Mouse (Mus musculus): Measurements from ENCODE around the gene Efemp2. TPM values are rescaled to one million over a fixed set of nuclear protein-coding genes. Genes with fewer than 3 reads are reported as not detected.

The Efemp2 gene
- polyA plus RNA-seq, 1 experiment from 2014 or later = 38.9 TPM

DNA sequence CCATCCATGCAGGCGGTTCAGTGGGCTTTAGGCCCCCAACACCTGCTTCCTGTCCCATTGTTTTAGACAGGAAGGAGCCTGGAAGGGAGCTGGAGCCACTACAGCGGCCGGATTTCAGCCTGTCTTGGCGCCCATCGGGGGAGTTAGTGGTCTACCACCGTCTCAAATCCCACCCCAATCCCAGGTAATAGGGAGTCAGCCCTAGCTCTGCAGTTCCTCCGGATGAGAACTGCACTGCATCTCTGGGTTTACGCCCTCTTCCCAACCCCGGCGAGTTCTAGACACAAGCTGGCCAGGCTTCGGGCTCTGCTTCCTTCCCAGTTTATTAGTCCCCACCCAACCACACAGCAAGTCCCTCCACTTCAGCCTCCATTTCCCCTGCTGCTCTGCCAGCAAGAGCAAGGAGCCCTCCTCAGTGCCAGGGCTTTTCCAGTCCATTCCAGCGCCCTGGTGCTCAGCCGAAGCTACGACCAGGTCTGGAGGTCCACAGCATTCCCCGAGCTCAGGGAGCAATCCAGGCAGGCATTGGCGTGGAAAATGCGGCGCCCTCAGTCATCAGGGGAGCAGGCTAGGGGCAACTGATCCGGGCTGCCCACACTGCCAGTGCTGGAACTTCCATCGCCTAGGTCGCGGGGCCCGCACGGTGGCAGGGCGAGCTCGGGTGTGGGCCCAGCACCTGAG is 17.4 kb upstream of the Efemp2 start:
- WGBS = 6% methylated on average over 26 of the region's 26 CpGs
- peaks cover 4% of the 10 kb centered on the region for H3K27me3 ChIP-seq
- H3K9ac ChIP-seq = peak overlapping the region; percentile 89
- H3K27ac ChIP-seq (replicated peaks) = peak overlapping the region; percentile 97
- no peaks in the 10 kb centered on the region for H3K9me3 ChIP-seq
- peak overlapping the region; percentile 84 for H3K4me2 ChIP-seq
- ATAC-seq (ENCODE audit: low FRiP score, low read depth) = no peak; the same call in 1 of the 2 replicates
- peak overlapping the region; percentile 81 for H3K4me3 ChIP-seq
- peaks cover 45% of the 10 kb centered on the region for H3K4me1 ChIP-seq (replicated peaks)
- H3K36me3 ChIP-seq = no peaks in the 10 kb centered on the region

DNA sequence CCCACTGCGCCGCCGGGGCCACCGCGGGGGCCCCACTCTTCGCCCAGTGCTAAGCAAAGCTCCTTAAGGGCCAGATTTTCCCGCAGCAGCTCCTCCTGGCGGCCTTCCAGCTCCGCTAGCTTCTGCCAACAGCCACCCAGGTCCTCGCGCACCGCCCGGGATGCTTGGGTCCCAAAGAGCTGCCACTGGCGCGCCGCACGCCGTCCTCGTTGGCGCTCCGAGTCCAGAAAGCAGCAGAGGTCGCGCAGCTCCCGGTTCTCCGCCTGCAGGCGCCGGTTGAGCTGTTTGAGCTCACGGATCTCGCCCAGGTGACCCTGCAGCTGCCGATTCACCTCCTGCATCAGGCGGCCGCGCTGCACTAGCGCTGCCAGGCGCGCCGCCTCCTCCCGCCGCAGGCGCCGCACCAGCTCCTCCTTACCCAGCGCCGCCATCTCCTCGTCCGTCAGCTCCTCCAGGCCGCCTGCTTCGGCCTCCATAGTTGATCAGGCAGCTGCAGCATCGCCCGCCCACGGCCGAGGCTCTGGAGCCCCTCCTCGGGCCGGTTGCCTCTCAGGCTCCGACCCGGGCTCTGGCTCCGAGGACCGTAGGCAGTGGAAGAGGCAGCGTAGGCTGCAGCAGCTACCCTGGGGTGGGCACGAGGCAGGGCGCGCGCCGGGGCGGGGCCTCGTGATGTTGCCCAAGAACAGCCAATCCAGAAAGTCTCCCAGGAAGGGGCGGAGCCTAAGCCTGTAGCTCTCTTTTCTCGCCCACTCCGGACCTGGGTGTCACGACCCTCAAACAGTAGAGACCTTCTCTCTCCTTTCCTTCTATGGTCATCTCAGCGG is 16.6 kb upstream of the Efemp2 start:
- ATAC-seq (ENCODE audit: low FRiP score, low read depth) = peak; percentile 93
- Histone ChIP-seq H3K4me2 (peak overlapping the region; percentile 84), H3K27me3 (no peaks in the 10 kb centered on the region; the same call in 1 of the 2 replicates), H3K27ac (replicated peaks) (peak overlapping the region; percentile 97), H3K36me3 (no peaks in the 10 kb centered on the region), H3K4me1 (replicated peaks) (peaks cover 52% of the 10 kb centered on the region), H3K4me3 (peak overlapping the region; percentile 81), H3K9me3 (no peaks in the 10 kb centered on the region), H3K9ac (peak overlapping the region; percentile 89)
- under 1% methylated on average over 69 of the region's 70 CpGs for whole genome bisulfite sequencing

DNA sequence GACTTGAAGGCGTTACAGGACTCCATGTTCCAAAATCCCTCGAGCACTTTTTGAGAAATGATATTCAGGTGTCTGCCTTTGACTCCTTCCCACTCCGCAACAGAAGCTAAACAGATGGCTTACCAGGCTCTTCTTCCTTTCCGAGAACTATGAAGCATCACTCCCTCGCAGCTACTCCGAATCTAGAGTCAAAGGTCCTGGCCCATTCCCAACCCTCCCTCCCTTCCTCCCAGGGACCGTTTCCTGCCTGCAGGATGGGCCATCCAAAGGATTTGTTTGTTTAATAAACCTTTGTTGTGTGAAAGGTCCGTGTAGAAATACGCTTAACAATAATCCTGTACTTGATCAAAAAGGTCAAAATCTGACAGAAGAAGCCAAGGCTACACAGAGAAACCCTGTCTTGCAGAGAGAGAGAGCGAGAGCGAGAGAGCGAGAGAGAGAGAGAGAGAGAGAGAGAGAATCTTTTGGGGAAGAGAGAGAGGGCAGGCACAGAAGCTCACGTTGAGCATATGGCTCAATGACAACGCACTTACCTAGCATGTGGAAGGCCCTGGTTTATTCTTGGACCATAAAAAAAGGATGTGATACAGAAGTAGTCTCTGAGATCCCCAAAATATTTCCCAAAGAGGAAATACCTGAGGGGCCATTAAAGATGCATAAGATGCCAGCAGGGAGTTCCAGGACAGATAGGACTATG is 15.9 kb upstream of the Efemp2 start, which contains the start of gene Ccdc85b:
Ccdc85b (minus strand) TSS at position 149 of the 697 bp plus-strand sequence.
- Histone ChIP-seq H3K4me1 (replicated peaks) (peaks cover 52% of the 10 kb centered on the region), H3K9me3 (no peaks in the 10 kb centered on the region), H3K9ac (peak within 1 kb of the TSS; percentile 89), H3K27me3 (no peaks in the 10 kb centered on the region; the same call in 1 of the 2 replicates), H3K36me3 (peaks cover 7% of the 10 kb centered on the region), H3K4me3 (peak within 1 kb of the TSS; percentile 81), H3K27ac (replicated peaks) (peak within 1 kb of the TSS; percentile 97), H3K4me2 (peak within 1 kb of the TSS; percentile 84)
- ATAC-seq (ENCODE audit: low FRiP score, low read depth) = no peak; the same call in 1 of the 2 replicates
- WGBS = 17% methylated on average over 14 of the region's 14 CpGs

DNA sequence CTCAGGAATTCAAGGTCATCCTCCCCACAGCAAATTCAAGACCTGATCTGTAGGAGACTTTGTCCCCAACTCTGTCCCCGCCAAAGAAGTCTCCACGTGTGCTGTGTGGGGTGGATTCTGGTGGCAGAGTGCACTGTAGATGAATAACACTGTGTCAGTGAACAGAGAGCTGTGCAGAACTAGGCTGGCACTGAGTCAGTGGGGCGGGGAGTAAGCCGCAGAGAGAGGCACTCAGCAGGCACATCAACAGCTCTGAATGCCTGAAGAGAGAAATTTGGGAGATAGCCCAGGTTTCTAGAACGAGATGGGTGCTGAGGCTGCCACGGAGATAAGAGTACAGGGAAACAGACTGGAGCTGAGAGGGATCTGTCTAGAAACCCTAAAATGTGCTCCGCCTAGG is 14.7 kb upstream of the Efemp2 start:
- WGBS = 70% methylated on average over 7 of the region's 7 CpGs
- ATAC-seq (ENCODE audit: low FRiP score, low read depth) = no peak
- Histone ChIP-seq H3K4me2 (no peak overlapping the region), H3K4me1 (replicated peaks) (peaks cover 57% of the 10 kb centered on the region), H3K27ac (replicated peaks) (no peak overlapping the region), H3K36me3 (peaks cover 12% of the 10 kb centered on the region), H3K9ac (no peak overlapping the region), H3K27me3 (no peaks in the 10 kb centered on the region; the same call in 1 of the 2 replicates), H3K9me3 (no peaks in the 10 kb centered on the region), H3K4me3 (no peak overlapping the region)

DNA sequence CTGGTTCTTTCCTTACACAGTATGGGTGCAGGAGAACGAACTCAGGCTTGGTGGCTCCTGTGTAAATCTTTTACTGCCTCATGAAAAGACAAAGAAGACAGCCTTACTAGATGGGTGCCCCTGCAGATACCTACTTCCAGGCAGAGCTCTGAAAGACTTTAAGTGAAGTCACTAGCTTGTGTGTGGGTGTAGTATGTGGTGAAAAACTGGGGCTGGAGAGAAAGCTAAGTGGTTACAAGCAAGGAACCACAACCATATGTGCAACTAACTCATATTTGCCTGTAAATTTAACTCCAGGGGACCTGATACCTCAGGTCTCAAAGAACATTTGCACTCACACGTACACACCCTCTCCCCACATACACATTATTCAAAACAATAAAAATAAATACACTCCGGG is 13.9 kb upstream of the Efemp2 start:
- Histone ChIP-seq H3K4me1 (replicated peaks) (peaks cover 60% of the 10 kb centered on the region), H3K4me2 (peak overlapping the region; percentile 95), H3K4me3 (peak overlapping the region; percentile 82), H3K9ac (peak overlapping the region; percentile 79), H3K36me3 (peaks cover 14% of the 10 kb centered on the region), H3K9me3 (no peaks in the 10 kb centered on the region), H3K27me3 (no peaks in the 10 kb centered on the region; the same call in 1 of the 2 replicates), H3K27ac (replicated peaks) (peak overlapping the region; percentile 82)
- WGBS = 26% methylated on average over 3 of the region's 3 CpGs
- no peak for ATAC-seq (ENCODE audit: low FRiP score, low read depth)

DNA sequence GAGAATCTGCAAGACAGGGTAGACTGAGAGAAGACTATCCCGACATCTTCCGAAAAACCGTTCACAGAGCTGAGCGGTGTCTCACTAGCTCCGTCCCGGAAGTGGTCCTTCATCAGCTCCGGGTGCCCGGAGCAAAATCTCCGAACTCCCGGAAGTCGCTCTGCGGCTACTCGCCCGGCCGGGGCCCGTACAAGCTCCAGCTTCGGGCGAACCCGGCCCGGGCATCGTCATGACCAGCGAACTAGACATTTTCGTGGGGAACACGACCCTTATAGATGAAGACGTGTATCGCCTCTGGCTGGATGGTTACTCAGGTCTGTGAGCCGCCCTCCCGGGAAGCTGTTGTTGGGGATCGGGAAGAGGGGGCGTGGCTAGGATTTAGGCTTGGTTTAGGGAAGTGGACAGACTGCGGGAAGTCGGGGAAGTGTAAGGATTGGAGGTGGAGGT is 13.3 kb upstream of the Efemp2 start, which contains the start of gene Fibp:
Fibp (plus strand) TSS at position 151 of the 447 bp plus-strand sequence.
- Histone ChIP-seq H3K9ac (peak within 1 kb of the TSS; percentile 79), H3K36me3 (peaks cover 20% of the 10 kb centered on the region), H3K4me1 (replicated peaks) (peaks cover 54% of the 10 kb centered on the region), H3K4me2 (peak within 1 kb of the TSS; percentile 95), H3K27me3 (no peaks in the 10 kb centered on the region; the same call in 1 of the 2 replicates), H3K27ac (replicated peaks) (peak within 1 kb of the TSS; percentile 82), H3K9me3 (no peaks in the 10 kb centered on the region), H3K4me3 (peak within 1 kb of the TSS; percentile 82)
- under 1% methylated on average over 32 of the region's 32 CpGs for WGBS
- peak; percentile 65 for ATAC-seq (ENCODE audit: low FRiP score, low read depth)

DNA sequence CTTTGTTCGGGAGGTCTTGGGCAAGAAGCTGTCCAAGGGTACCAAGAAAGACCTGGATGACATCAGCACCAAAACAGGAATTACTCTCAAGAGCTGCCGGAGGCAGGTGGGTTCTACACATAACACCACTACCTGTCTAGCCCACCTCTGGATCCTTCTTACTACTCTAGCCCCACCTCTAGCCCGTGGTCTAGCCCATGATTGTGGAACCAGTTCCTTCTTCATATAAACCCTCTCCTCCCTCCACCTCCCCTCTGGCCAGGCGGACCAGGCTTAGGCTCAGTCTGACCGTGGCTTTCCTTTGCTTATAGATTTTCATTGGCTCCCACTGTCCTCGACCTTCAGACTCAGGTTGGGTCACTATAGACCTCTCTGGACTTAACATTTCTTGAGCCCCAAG is 12.3 kb upstream of the Efemp2 start:
- no peaks in the 10 kb centered on the region; the same call in 1 of the 2 replicates for H3K27me3 ChIP-seq
- peak overlapping the region; percentile 95 for H3K4me2 ChIP-seq
- H3K9me3 ChIP-seq = no peaks in the 10 kb centered on the region
- H3K9ac ChIP-seq = peak overlapping the region; percentile 79
- 94% methylated on average over 6 of the region's 6 CpGs for WGBS
- no peak overlapping the region for H3K27ac ChIP-seq (replicated peaks)
- peak overlapping the region; percentile 82 for H3K4me3 ChIP-seq
- no peak for ATAC-seq (ENCODE audit: low FRiP score, low read depth)
- H3K36me3 ChIP-seq = peaks cover 28% of the 10 kb centered on the region
- peaks cover 45% of the 10 kb centered on the region for H3K4me1 ChIP-seq (replicated peaks)

DNA sequence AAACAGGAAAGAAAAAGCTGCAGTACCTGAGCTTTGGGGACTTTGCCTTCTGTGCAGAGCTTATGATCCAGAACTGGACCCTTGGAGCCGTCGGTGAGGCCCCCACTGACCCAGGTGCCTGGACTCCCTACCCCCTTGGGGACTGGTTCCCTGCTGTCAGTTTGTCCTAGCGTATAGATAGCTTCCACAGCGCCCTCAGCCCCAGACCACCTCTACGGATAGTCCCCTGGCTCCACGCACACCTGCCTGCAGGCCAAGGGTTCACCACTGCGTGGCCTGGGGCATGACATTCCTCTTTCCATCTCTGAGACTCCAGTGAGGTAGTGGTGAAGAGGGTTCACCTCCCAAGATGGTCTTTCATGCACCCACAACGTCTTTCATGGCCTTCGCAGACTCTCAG is 10.5 kb upstream of the Efemp2 start:
- ATAC-seq (ENCODE audit: low FRiP score, low read depth) = no peak
- 89% methylated on average over 9 of the region's 9 CpGs for WGBS

DNA sequence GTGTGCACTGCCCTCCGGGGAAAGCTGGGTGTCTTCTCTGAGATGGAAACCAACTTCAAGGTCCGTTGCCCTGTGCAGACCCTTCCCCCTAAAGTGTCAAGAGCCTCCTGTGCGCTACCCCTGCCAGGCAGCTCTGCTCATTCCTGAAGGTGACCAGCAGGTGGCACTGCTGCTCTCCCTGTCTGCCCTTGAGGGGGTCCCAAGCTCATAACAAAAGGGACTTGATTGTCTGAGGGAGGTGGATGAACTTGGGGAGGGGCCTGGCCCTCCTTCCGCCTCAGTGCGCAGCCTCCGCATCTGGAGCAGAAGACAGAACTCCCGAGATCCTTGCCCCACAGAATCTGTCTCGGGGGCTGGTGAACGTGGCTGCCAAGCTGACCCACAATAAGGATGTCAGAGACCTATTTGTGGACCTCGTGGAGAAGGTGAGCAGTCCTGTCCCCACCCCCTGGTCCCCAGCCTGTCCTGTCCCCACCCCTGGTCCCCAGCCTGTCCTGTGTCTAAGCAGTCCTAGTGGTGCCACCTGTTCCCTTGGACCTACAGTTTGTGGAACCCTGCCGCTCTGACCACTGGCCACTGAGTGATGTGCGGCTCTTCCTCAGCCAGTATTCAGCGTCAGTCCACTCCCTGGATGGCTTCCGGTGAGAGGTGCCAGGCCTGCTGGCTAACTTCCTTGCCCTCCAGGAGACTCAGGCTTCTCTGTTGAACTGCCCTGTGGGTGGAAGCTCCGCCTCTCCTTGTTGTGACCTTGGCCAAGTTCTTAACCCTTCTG is 9.8 kb upstream of the Efemp2 start:
- Histone ChIP-seq H3K4me2 (peak overlapping the region; percentile 50), H3K9ac (peak overlapping the region; percentile 44), H3K4me3 (peak overlapping the region; percentile 27), H3K4me1 (replicated peaks) (peaks cover 33% of the 10 kb centered on the region), H3K36me3 (peaks cover 35% of the 10 kb centered on the region), H3K9me3 (no peaks in the 10 kb centered on the region), H3K27me3 (no peaks in the 10 kb centered on the region; the same call in 1 of the 2 replicates), H3K27ac (replicated peaks) (peak overlapping the region; percentile 68)
- 0 out of 2 replicates have a peak, but pooled peaks have one; percentile 43 for ATAC-seq (ENCODE audit: low FRiP score, low read depth)
- WGBS = 29% methylated on average over 15 of the region's 15 CpGs

More for the DNA sequence above, 10.5 kb upstream of the Efemp2 start:
- Histone ChIP-seq H3K4me3 (no peak overlapping the region), H3K27me3 (no peaks in the 10 kb centered on the region; the same call in 1 of the 2 replicates), H3K36me3 (peaks cover 35% of the 10 kb centered on the region), H3K9me3 (no peaks in the 10 kb centered on the region), H3K27ac (replicated peaks) (no peak overlapping the region), H3K4me2 (no peak overlapping the region), H3K9ac (no peak overlapping the region), H3K4me1 (replicated peaks) (peaks cover 34% of the 10 kb centered on the region)

DNA sequence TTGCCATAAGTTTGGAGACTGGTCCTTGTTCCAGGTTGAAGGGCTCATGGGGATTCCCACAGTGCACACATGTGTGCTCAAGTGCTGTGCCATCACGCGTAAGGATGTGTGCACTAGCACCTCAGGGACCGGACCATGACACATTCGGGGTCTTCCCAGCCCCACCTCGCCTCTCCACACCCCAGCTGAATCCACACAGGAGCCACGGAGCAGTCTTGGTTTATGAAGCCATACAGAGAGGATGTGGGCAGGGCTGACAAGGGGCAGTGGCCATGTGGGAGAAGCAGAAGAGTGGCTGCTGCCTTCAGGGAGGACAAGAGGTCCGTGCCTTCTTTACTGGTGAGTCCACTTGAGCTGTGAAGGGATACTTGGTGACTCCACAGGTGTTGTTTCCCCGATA is 8.7 kb upstream of the Efemp2 start:
- Histone ChIP-seq H3K36me3 (peaks cover 35% of the 10 kb centered on the region), H3K4me2 (no peak overlapping the region), H3K9me3 (no peaks in the 10 kb centered on the region), H3K4me3 (no peak overlapping the region), H3K27ac (replicated peaks) (no peak overlapping the region), H3K4me1 (replicated peaks) (peaks cover 29% of the 10 kb centered on the region), H3K9ac (no peak overlapping the region), H3K27me3 (no peaks in the 10 kb centered on the region)
- WGBS = 94% methylated on average over 8 of the region's 8 CpGs
- no peak for ATAC-seq (ENCODE audit: low FRiP score, low read depth)

Measured in hindbrain, embryonic 15.5 days (tissue).